Mouse (Mus musculus) E14TG2a.4 (cell line): ENCODE results near the gene Lysmd1.

Experiments
- CTCF ChIP-seq: conservative IDR thresholded peaks from 2 replicates; pipeline ENCODE4 v1.5.1; 2014; ENCODE audit warnings: low read length
- NANOG ChIP-seq: IDR thresholded peaks from 2 replicates; pipeline ENCODE4 v1.6.1; 2014; ENCODE audit warnings: borderline replicate concordance, low read length, mixed read lengths
- POU5F1 ChIP-seq: IDR thresholded peaks from 2 replicates; pipeline ENCODE4 v1.6.1; 2014; ENCODE audit warnings: low read length, borderline replicate concordance

DNA sequence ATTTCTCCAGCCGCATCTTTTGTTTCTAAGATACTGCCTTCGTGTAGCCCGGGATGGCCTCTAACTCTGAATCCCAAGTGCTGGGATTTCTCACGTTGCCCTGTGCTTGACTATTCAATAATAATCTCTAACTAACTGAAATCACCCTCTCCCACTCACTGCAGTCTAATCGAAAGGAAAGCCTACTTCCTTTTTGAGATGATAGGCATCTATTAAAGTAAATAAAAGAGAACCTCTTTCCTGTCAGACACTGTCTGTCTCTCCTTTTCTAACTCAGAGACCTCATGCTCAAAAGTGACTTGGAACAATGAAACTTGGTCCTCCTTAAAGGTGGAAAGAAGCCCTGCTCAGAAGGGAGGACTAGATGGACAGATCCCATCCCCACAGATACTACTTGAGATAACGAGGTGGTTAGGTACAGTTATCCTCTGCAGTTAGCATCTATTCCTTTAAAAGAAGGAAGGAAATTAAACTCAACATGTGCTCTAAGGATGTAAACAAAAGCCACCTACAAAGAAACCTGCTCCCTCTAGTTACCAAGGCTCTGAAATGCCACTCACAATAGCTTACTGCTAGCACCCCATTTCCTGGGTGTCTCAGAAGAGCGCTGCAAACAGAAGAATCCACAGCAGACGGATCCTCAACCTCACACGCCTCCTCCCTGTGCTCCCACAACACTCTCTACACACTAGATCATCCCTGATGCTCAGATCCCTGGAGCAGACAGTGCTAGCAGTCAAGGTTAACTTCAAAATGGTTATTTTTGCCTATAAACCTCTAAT is 51.1 kb downstream of the Lysmd1 start:
- TF ChIP-seq CTCF (no peak), POU5F1 (no peak), NANOG (no peak)
